Mouse (Mus musculus) right cerebral cortex, postnatal 4 days (tissue): Measurements from ENCODE around the gene Pdcd6.
A peak's percentile ranks its signal among the peaks of the same experiment; 100 is the strongest.

ENCODE experiments used
- DNase-seq: peaks from one replicate; pipeline ENCODE4 v3.0.0-alpha.2; 2022

Pdcd6 gene

GRCm38 (mm10) chr13:74275726-74276125, 41.7 kb downstream of the Pdcd6 start:
- no peak for DNase-seq

GRCm38 (mm10) chr13:74260231-74260992, 57.0 kb downstream of the Pdcd6 start:
- peak; percentile 69 for DNase-seq

GRCm38 (mm10) chr13:74259460-74260230, 57.7 kb downstream of the Pdcd6 start:
- peak; percentile 59 for DNase-seq
